Comparison of ENCODE assay signal across 15 mouse cellular contexts in genomic region chr5:30643477-30644179, GRCm38 (mm10). TPM values are rescaled to one million over a fixed set of nuclear protein-coding genes. Genes with fewer than 3 reads are reported as not detected.
DNase-seq lines count a peak whose midpoint lies in the region; ATAC-seq and TF ChIP-seq lines count a peak whose summit lies in the region.
"Had no signal": no experiment of that assay in that cellular context is flagged by ENCODE, and none has a peak within 500 bp of the region (broad histone marks: within the 10 kb centered on the region; RNA-seq: fewer than 3 reads in every experiment).

No protein-coding gene starts in this region.

- peak overlapping the region; percentile 40; the same call in 1 of the 2 replicates for H3K27ac ChIP-seq in heart, embryonic 12.5 days (ENCODE audit: poor library complexity, severe bottlenecking)
- peak overlapping the region; percentile 80; the same call in 1 of the 2 replicates for H3K27ac ChIP-seq in cortical plate, adult 2 months (ENCODE audit: insufficient read depth, low read length)
- H3K27ac ChIP-seq in hindbrain, embryonic 14.5 days: no peak overlapping the region
- no peak overlapping the region for H3K27ac ChIP-seq in intestine, embryonic 16.5 days (ENCODE audit: low read length)
- H3K27ac ChIP-seq: neural tube, embryonic 15.5 days had no signal

- no peak for DNase-seq in heart, adult 18-20 months
- peak; percentile 33 to 51 for DNase-seq in left cerebral cortex, adult 18-20 months (ENCODE audit: low spot score in 2 of 2)
- DNase-seq in left cerebral cortex, postnatal 10 days (ENCODE audit: extremely low spot score in 1 of 2, low spot score in 2 of 2): no peak
- peak; percentile 10 to 75 for DNase-seq in left cerebral cortex, adult 8-10 months (ENCODE audit: low spot score in 2 of 2)
- no peak for DNase-seq in hindbrain, embryonic 14.5 days (ENCODE audit: low spot score)
- DNase-seq: adrenal gland, postnatal 36 days; cerebellum, adult 11-12 months; kidney, postnatal 4 days had no signal

- intact Hi-C loops in left cerebral cortex, postnatal 10 days (cut with DNase I): no loop called here

- H3K4me2 ChIP-seq in heart, embryonic 12.5 days: no peak overlapping the region
- H3K4me2 ChIP-seq in hindbrain, embryonic 14.5 days (replicated peaks): no peak overlapping the region
- H3K4me2 ChIP-seq in intestine, embryonic 16.5 days (ENCODE audit: low read depth, low read length): no peak overlapping the region
- H3K4me2 ChIP-seq: neural tube, embryonic 15.5 days had no signal

- no peak for TF ChIP-seq CTCF in cortical plate, adult 2 months (IDR thresholded peaks at IDR 0.05; ENCODE audit: extremely low read depth, insufficient read depth, low read length)

- H3K4me1 ChIP-seq in heart, embryonic 12.5 days (replicated peaks): peaks cover 28% of the 10 kb centered on the region
- peaks cover 5% of the 10 kb centered on the region; the same call in 1 of the 2 replicates for H3K4me1 ChIP-seq in cortical plate, adult 2 months (ENCODE audit: control insufficient read depth, insufficient read depth, low read length)
- peaks cover 9% of the 10 kb centered on the region for H3K4me1 ChIP-seq in hindbrain, embryonic 14.5 days (replicated peaks; ENCODE audit: control insufficient read depth, insufficient read depth, low read length)
- peaks cover 6% of the 10 kb centered on the region for H3K4me1 ChIP-seq in intestine, embryonic 16.5 days (ENCODE audit: control insufficient read depth, insufficient read depth, low read length)

- TF ChIP-seq POLR2A in cortical plate, adult 2 months (IDR thresholded peaks at IDR 0.05; ENCODE audit: extremely low read depth, insufficient read depth, low read length): no peak

- no peaks in the 10 kb centered on the region for H3K9me3 ChIP-seq in heart, embryonic 12.5 days (replicated peaks)
- no peaks in the 10 kb centered on the region for H3K9me3 ChIP-seq in hindbrain, embryonic 14.5 days (ENCODE audit: control insufficient read depth, low read length)
- H3K9me3 ChIP-seq in intestine, embryonic 16.5 days (ENCODE audit: control insufficient read depth, low read length): no peaks in the 10 kb centered on the region
- H3K9me3 ChIP-seq: neural tube, embryonic 15.5 days had no signal

- no peak for ATAC-seq in heart, embryonic 12.5 days (ENCODE audit: insufficient number of reproducible peaks, low FRiP score)
- ATAC-seq in hindbrain, embryonic 14.5 days (ENCODE audit: low FRiP score): no peak
- ATAC-seq in intestine, embryonic 16.5 days: no peak
- ATAC-seq: hindbrain, embryonic 16.5 days had no signal

- no peak overlapping the region for H3K4me3 ChIP-seq in heart, embryonic 12.5 days
- H3K4me3 ChIP-seq in cortical plate, adult 2 months (ENCODE audit: insufficient read depth, low read length): no peak overlapping the region
- no peak overlapping the region for H3K4me3 ChIP-seq in hindbrain, embryonic 14.5 days (replicated peaks; ENCODE audit: low read length)
- no peak overlapping the region for H3K4me3 ChIP-seq in intestine, embryonic 16.5 days (ENCODE audit: low read length)
- H3K4me3 ChIP-seq: erythroblast, embryonic 14.5 days; neural tube, embryonic 15.5 days had no signal

- WGBS in heart, embryonic 12.5 days: 43% methylated on average over 5 of the region's 5 CpGs
- WGBS in hindbrain, embryonic 14.5 days: 69% methylated on average over 5 of the region's 5 CpGs
- 49% methylated on average over 5 of the region's 5 CpGs for whole genome bisulfite sequencing in intestine, embryonic 16.5 days

- no peak overlapping the region for H3K9ac ChIP-seq in heart, embryonic 12.5 days
- H3K9ac ChIP-seq in hindbrain, embryonic 14.5 days: no peak overlapping the region
- H3K9ac ChIP-seq in intestine, embryonic 16.5 days (ENCODE audit: low read depth, low read length): no peak overlapping the region
- H3K9ac ChIP-seq: neural tube, embryonic 15.5 days had no signal

- H3K27me3 ChIP-seq in heart, embryonic 12.5 days (replicated peaks): no peaks in the 10 kb centered on the region
- no peaks in the 10 kb centered on the region for H3K27me3 ChIP-seq in hindbrain, embryonic 14.5 days (ENCODE audit: control insufficient read depth, insufficient read depth, low read length)
- no peaks in the 10 kb centered on the region for H3K27me3 ChIP-seq in intestine, embryonic 16.5 days (replicated peaks; ENCODE audit: control insufficient read depth, insufficient read depth, low read length)
- H3K27me3 ChIP-seq: neural tube, embryonic 15.5 days had no signal

- no peaks in the 10 kb centered on the region for H3K36me3 ChIP-seq in heart, embryonic 12.5 days
- no peaks in the 10 kb centered on the region for H3K36me3 ChIP-seq in hindbrain, embryonic 14.5 days (replicated peaks; ENCODE audit: control insufficient read depth, insufficient read depth)
- no peaks in the 10 kb centered on the region for H3K36me3 ChIP-seq in intestine, embryonic 16.5 days (ENCODE audit: control insufficient read depth, insufficient read depth, low read length)
- H3K36me3 ChIP-seq: neural tube, embryonic 15.5 days had no signal

RNA-seq across cellular contexts. Expression of gene Slc35f6, which starts 4.1 kb away (rescaled TPM):
- 21.4 and 24.9 TPM in 2 replicates for polyA plus RNA-seq in heart, embryonic 12.5 days (2016; fragmentation: Nextera tagmentation; extraction: Ambion mirVana)
- total RNA-seq in heart, adult 18-20 months (2021): 10 to 100 TPM; 44.7 to 51.8 TPM
- total RNA-seq in left cerebral cortex, adult 18-20 months (2021): 10 to 100 TPM; 39.6 to 41.6 TPM
- total RNA-seq in left cerebral cortex, postnatal 10 days (2021): 10 to 100 TPM; 27.3 to 29.3 TPM
- 57.8 and 60.0 TPM in 2 replicates for polyA plus RNA-seq in cortical plate, adult 2 months (2012; rRNA removed)
- total RNA-seq in left cerebral cortex, adult 8-10 months (2022): 10 to 100 TPM; 37.6 to 43.3 (median 39.8) TPM
- polyA plus RNA-seq in hindbrain, embryonic 14.5 days (2014; fragmentation: Nextera tagmentation; extraction: Ambion mirVana): 33.3 and 41.0 TPM in 2 replicates
- polyA plus RNA-seq in intestine, embryonic 16.5 days (2015; fragmentation: Nextera tagmentation; extraction: Ambion mirVana): 50.2 and 56.3 TPM in 2 replicates

RNA-seq across cellular contexts. Expression of gene Cenpa, which starts 22.9 kb away (rescaled TPM):
- polyA plus RNA-seq in heart, embryonic 12.5 days (2016; fragmentation: Nextera tagmentation; extraction: Ambion mirVana): 264 and 282 TPM in 2 replicates
- 10 to 100 TPM; 58.6 to 66.5 TPM for total RNA-seq in heart, adult 18-20 months (2021)
- 1 to 10 TPM; 2.8 to 5.3 TPM for total RNA-seq in left cerebral cortex, adult 18-20 months (2021)
- total RNA-seq in left cerebral cortex, postnatal 10 days (2021): 1 to 10 TPM; 6.1 to 7.6 TPM
- polyA plus RNA-seq in cortical plate, adult 2 months (2012; rRNA removed): 7.1 and 7.6 TPM in 2 replicates
- 1 to 10 TPM; 3.8 to 4.9 (median 4.5) TPM for total RNA-seq in left cerebral cortex, adult 8-10 months (2022)
- 41.0 and 45.0 TPM in 2 replicates for polyA plus RNA-seq in hindbrain, embryonic 14.5 days (2014; fragmentation: Nextera tagmentation; extraction: Ambion mirVana)
- 166 and 186 TPM in 2 replicates for polyA plus RNA-seq in intestine, embryonic 16.5 days (2015; fragmentation: Nextera tagmentation; extraction: Ambion mirVana)

RNA-seq across cellular contexts. Expression of gene Kcnk3, which starts 55.7 kb away (rescaled TPM):
- 45.1 and 46.2 TPM in 2 replicates for polyA plus RNA-seq in heart, embryonic 12.5 days (2016; fragmentation: Nextera tagmentation; extraction: Ambion mirVana)
- 100 to 1,000 TPM; 237 to 244 TPM for total RNA-seq in heart, adult 18-20 months (2021)
- 10 to 100 TPM; 22.6 to 24.2 TPM for total RNA-seq in left cerebral cortex, adult 18-20 months (2021)
- 10 to 100 TPM; 14.0 to 14.4 TPM for total RNA-seq in left cerebral cortex, postnatal 10 days (2021)
- polyA plus RNA-seq in cortical plate, adult 2 months (2012; rRNA removed): 18.5 and 20.0 TPM in 2 replicates
- total RNA-seq in left cerebral cortex, adult 8-10 months (2022): 10 to 100 TPM; 19.5 to 25.2 (median 21.7) TPM
- polyA plus RNA-seq in hindbrain, embryonic 14.5 days (2014; fragmentation: Nextera tagmentation; extraction: Ambion mirVana): 11.7 and 13.6 TPM in 2 replicates
- polyA plus RNA-seq in intestine, embryonic 16.5 days (2015; fragmentation: Nextera tagmentation; extraction: Ambion mirVana): 8.7 and 12.2 TPM in 2 replicates
- total RNA-seq: megakaryocyte, adult 5-6 weeks had no signal
- polyA plus RNA-seq: erythroblast, embryonic 14.5 days had no signal

Comparison
In these comparisons a context has a peak if more than half of its experiments do, and no peak if none do; other contexts are left out.
1. DNase-seq: peak in left cerebral cortex, adult 18-20 months (2 of 2) and left cerebral cortex, adult 8-10 months (2 of 2); none in heart, adult 18-20 months (0 of 2), left cerebral cortex, postnatal 10 days (0 of 2) and hindbrain, embryonic 14.5 days (single experiment).
2. H3K27ac ChIP-seq: peak in heart, embryonic 12.5 days (single experiment) and cortical plate, adult 2 months (single experiment); none in hindbrain, embryonic 14.5 days (single experiment) and intestine, embryonic 16.5 days (single experiment).
3. RNA of gene Cenpa, which starts 22.9 kb away (total RNA-seq): 58.6 to 66.5 TPM in heart, adult 18-20 months; 6.1 to 7.6 TPM in left cerebral cortex, postnatal 10 days, 2.8 to 5.3 TPM in left cerebral cortex, adult 18-20 months and 3.8 to 4.9 TPM in left cerebral cortex, adult 8-10 months; every median in the first group is over 4 times any median in the second.
4. RNA of gene Kcnk3, which starts 55.7 kb away (total RNA-seq): 237 to 244 TPM in heart, adult 18-20 months; 22.6 to 24.2 TPM in left cerebral cortex, adult 18-20 months, 19.5 to 25.2 TPM in left cerebral cortex, adult 8-10 months and 14.0 to 14.4 TPM in left cerebral cortex, postnatal 10 days; every median in the first group is over 4 times any median in the second.